Mouse (Mus musculus) MEL (cell line): Measurements from ENCODE around the gene Dpm2. TPM values are rescaled to one million over a fixed set of nuclear protein-coding genes. Genes with fewer than 3 reads are reported as not detected.

ENCODE experiments used
- DNase-seq: peaks from one replicate; pipeline ENCODE4 v3.0.0; 2011; ENCODE audit warnings: low read depth, low spot score
- H3K27ac ChIP-seq: 2 replicates; pipeline ENCODE4 v1.5.1; 2012; ENCODE audit warnings: low read depth, mild to moderate bottlenecking, control low read depth, low read length, moderate library complexity; ENCODE audit not compliant: control insufficient read depth
- H3K27me3 ChIP-seq, 2 experiments: fragments of 150-350 bp in 1 of 2; sonication (generic) in 1 of 2; 2 replicates each; pipeline ENCODE4 v1.6.1; 2012; ENCODE audit warnings: low read length in 2 of 2, mild to moderate bottlenecking in 2 of 2, improper control_type of control experiment in 1 of 2, moderate library complexity in 1 of 2; ENCODE audit not compliant: insufficient read depth in 2 of 2, control insufficient read depth in 1 of 2
- H3K36me3 ChIP-seq, 2 experiments: 2 replicates each; pipeline ENCODE4 v1.6.1; 2012 to 2014; ENCODE audit warnings: low read length in 2 of 2, improper control_type of control experiment in 1 of 2, inconsistent platforms in 1 of 2, mild to moderate bottlenecking in 1 of 2; ENCODE audit not compliant: insufficient read depth in 2 of 2, control insufficient read depth in 1 of 2
- H3K4me1 ChIP-seq, 2 experiments: fragments of 150-350 bp in 1 of 2; sonication (generic) in 1 of 2; 2 replicates each; pipeline ENCODE4 v1.6.1; 2012; ENCODE audit warnings: low read length in 2 of 2, improper control_type of control experiment in 1 of 2, mild to moderate bottlenecking in 1 of 2; ENCODE audit not compliant: insufficient read depth in 2 of 2, control insufficient read depth in 1 of 2
- H3K4me3 ChIP-seq, 2 experiments: fragments of 150-350 bp in 1 of 2; sonication (generic) in 1 of 2; 2 replicates each; pipeline ENCODE4 v1.5.1; 2012; ENCODE audit warnings: low read depth in 2 of 2, low read length in 2 of 2, mild to moderate bottlenecking in 2 of 2, moderate library complexity in 2 of 2, control low read depth in 1 of 2, improper control_type of control experiment in 1 of 2; ENCODE audit not compliant: control insufficient read depth in 1 of 2, insufficient read depth in 1 of 2
- H3K79me2 ChIP-seq: 2 replicates; pipeline ENCODE4 v1.6.1; 2012; ENCODE audit warnings: mild to moderate bottlenecking, low read length, moderate library complexity; ENCODE audit not compliant: control insufficient read depth, poor library complexity, insufficient read depth
- H3K9ac ChIP-seq: 2 replicates; pipeline ENCODE4 v1.6.1; 2012; ENCODE audit warnings: low read depth, mild to moderate bottlenecking, control low read depth, low read length, moderate library complexity; ENCODE audit not compliant: control insufficient read depth, poor library complexity, severe bottlenecking
- H3K9me3 ChIP-seq: fragments of 150-350 bp; sonication (generic); replicated peaks from 2 replicates; pipeline ENCODE4 v1.6.1; 2012; ENCODE audit warnings: mild to moderate bottlenecking, low read length, improper control_type of control experiment, moderate library complexity; ENCODE audit not compliant: insufficient read depth
- CHD1 ChIP-seq: IDR thresholded peaks from 2 replicates; pipeline ENCODE4 v1.6.1; 2012; ENCODE audit warnings: low read depth, mild to moderate bottlenecking, inconsistent platforms, low read length, improper control_type of control experiment
- E2F4 ChIP-seq: IDR thresholded peaks from 2 replicates; pipeline ENCODE4 v1.6.1; 2011; ENCODE audit warnings: low read depth, low read length, improper control_type of control experiment, borderline replicate concordance
- EP300 ChIP-seq, 2 experiments: IDR thresholded peaks; 2 replicates each; pipeline ENCODE4 v1.6.1; 2011; ENCODE audit warnings: improper control_type of control experiment in 2 of 2, low read length in 2 of 2, low read depth in 1 of 2, mild to moderate bottlenecking in 1 of 2
- ETS1 ChIP-seq: IDR thresholded peaks from 2 replicates; pipeline ENCODE4 v1.6.1; 2012; ENCODE audit warnings: low read depth, mild to moderate bottlenecking, inconsistent platforms, low read length, improper control_type of control experiment, moderate library complexity
- GABPA ChIP-seq: IDR thresholded peaks from 2 replicates; pipeline ENCODE4 v1.6.1; 2012; ENCODE audit warnings: low read depth, mild to moderate bottlenecking, inconsistent platforms, low read length, improper control_type of control experiment, moderate library complexity
- GATA1 ChIP-seq: IDR thresholded peaks from 2 replicates; pipeline ENCODE4 v1.6.1; 2011; ENCODE audit warnings: low read depth, low read length, improper control_type of control experiment
- HCFC1 ChIP-seq: IDR thresholded peaks from 2 replicates; pipeline ENCODE4 v1.6.1; 2012; ENCODE audit warnings: low read depth, mild to moderate bottlenecking, inconsistent platforms, low read length, improper control_type of control experiment, moderate library complexity
- JUND ChIP-seq: IDR thresholded peaks from 2 replicates; pipeline ENCODE4 v1.6.1; 2011; ENCODE audit warnings: low read depth, mild to moderate bottlenecking, improper control_type of control experiment, low read length
- KAT2A ChIP-seq: conservative IDR thresholded peaks from 2 replicates; pipeline ENCODE4 v1.6.1; 2012; ENCODE audit warnings: low read depth, low read length, improper control_type of control experiment, inconsistent platforms
- MAX ChIP-seq: IDR thresholded peaks from 2 replicates; pipeline ENCODE4 v1.6.1; 2011; ENCODE audit warnings: low read length, improper control_type of control experiment
- MAZ ChIP-seq: IDR thresholded peaks from 2 replicates; pipeline ENCODE4 v1.6.1; 2012; ENCODE audit warnings: low read depth, mild to moderate bottlenecking, inconsistent platforms, low read length, improper control_type of control experiment
- MXI1 ChIP-seq: IDR thresholded peaks from 2 replicates; pipeline ENCODE4 v1.6.1; 2011; ENCODE audit warnings: mild to moderate bottlenecking, low read depth, low read length, improper control_type of control experiment
- MYB ChIP-seq: IDR thresholded peaks from 2 replicates; pipeline ENCODE4 v1.6.1; 2011; ENCODE audit warnings: mild to moderate bottlenecking, low read depth, low read length, improper control_type of control experiment
- MYC ChIP-seq: IDR thresholded peaks from 2 replicates; pipeline ENCODE4 v1.6.1; 2011; ENCODE audit warnings: low read depth, mild to moderate bottlenecking, low read length, improper control_type of control experiment, moderate library complexity
- NRF1 ChIP-seq: IDR thresholded peaks from 2 replicates; pipeline ENCODE4 v1.6.1; 2014; ENCODE audit warnings: low read depth, mild to moderate bottlenecking, inconsistent platforms, low read length, improper control_type of control experiment, moderate library complexity; ENCODE audit not compliant: poor library complexity, insufficient read depth, severe bottlenecking
- POLR2AphosphoS2 ChIP-seq: IDR thresholded peaks from 2 replicates; pipeline ENCODE4 v1.6.1; 2011; ENCODE audit warnings: low read length, improper control_type of control experiment
- RAD21 ChIP-seq: IDR thresholded peaks from 2 replicates; pipeline ENCODE4 v1.6.1; 2011; ENCODE audit warnings: mild to moderate bottlenecking, low read depth, low read length, improper control_type of control experiment
- SIN3A ChIP-seq: IDR thresholded peaks from 2 replicates; pipeline ENCODE4 v1.6.1; 2012; ENCODE audit warnings: low read length, improper control_type of control experiment, inconsistent platforms
- TBP ChIP-seq: IDR thresholded peaks from 2 replicates; pipeline ENCODE4 v1.8.0; 2011; ENCODE audit warnings: low read depth, low read length, improper control_type of control experiment
- TCF12 ChIP-seq: IDR thresholded peaks from 2 replicates; pipeline ENCODE4 v1.6.1; 2014; ENCODE audit warnings: low read depth, mild to moderate bottlenecking, inconsistent platforms, low read length, improper control_type of control experiment, moderate library complexity
- UBTF ChIP-seq: IDR thresholded peaks from 2 replicates; pipeline ENCODE4 v1.6.1; 2012; ENCODE audit warnings: low read depth, mild to moderate bottlenecking, inconsistent platforms, low read length, improper control_type of control experiment, moderate library complexity, borderline replicate concordance; ENCODE audit not compliant: insufficient read depth
- USF1 ChIP-seq: IDR thresholded peaks from 2 replicates; pipeline ENCODE4 v1.6.1; 2014; ENCODE audit warnings: low read depth, mild to moderate bottlenecking, inconsistent platforms, low read length, improper control_type of control experiment, moderate library complexity
- ZC3H11A ChIP-seq: IDR thresholded peaks from 2 replicates; pipeline ENCODE4 v1.6.1; 2012; ENCODE audit warnings: low read depth, mild to moderate bottlenecking, inconsistent platforms, low read length, improper control_type of control experiment
- polyA plus RNA-seq, 2 experiments: library from polyadenylated mRNA; stranded (reverse) in 1 of 2; unstranded in 1 of 2; fragments of >175 nt in 1 of 2; fragments of >200 nt in 1 of 2; gene quantifications; 2 replicates each; pipeline versions ENCODE4 v1.2.1 to v1.2.4; 2012; ENCODE audit warnings: low replicate concordance in 2 of 2, low read depth in 1 of 2; ENCODE audit not compliant: insufficient read length in 2 of 2, insufficient read depth in 1 of 2, missing spikeins in 1 of 2
- total RNA-seq: library from RNA; depleted of rRNA; stranded (reverse); fragments of 300-350 nt; gene quantifications from 2 replicates; pipeline ENCODE4 v1.2.3, GENCODE M21; 2012

The Dpm2 gene
- total and polyA plus RNA-seq, 3 experiments = 45.8 to 109 TPM; not detected in 1

DNA sequence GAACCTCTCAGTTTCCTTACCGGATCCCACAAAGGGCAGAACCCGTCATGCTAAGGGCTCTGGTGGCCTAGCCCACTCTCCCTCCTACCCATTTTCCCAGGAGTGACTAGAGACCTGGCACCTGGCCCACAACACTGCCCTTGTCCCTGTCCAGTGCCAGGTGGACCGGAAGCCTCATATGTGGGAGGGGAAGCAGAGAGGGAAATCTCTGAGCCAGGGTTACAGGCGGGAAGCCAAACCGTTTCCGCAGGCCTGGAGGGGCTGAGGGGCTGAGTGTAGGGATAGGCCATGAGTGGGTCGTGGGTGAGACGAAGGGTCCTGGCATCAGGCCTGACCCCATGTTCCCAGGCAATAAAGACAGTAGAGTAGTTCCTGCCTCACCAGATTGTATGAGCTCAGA, 27.8 kb downstream of the Dpm2 start:
- Histone ChIP-seq H3K27me3 (no peaks in the 10 kb centered on the region), H3K9ac (no peak overlapping the region), H3K36me3 (peaks cover 0 to 5% of the 10 kb centered on the region in 2 experiments; a peak in 1 of 4 replicates), H3K9me3 (no peaks in the 10 kb centered on the region), H3K27ac (no peak overlapping the region), H3K79me2 (no peaks in the 10 kb centered on the region), H3K4me3 (no peak overlapping the region), H3K4me1 (peaks cover 0 to 3% of the 10 kb centered on the region in 2 experiments; a peak in 2 of 4 replicates)
- no peak for DNase-seq
- no peak for TF ChIP-seq GATA1
- no peak for TF ChIP-seq EP300 (IDR thresholded peaks at IDR 0.05; ENCODE audit: low read depth in 1 of 2, low read length in 2 of 2)
- TF ChIP-seq USF1 = no peak
- TF ChIP-seq NRF1 = no peak
- no peak for TF ChIP-seq TBP
- TF ChIP-seq SIN3A = no peak
- no peak for TF ChIP-seq RAD21
- TF ChIP-seq KAT2A = no peak
- no peak for TF ChIP-seq E2F4
- TF ChIP-seq CHD1 = no peak
- no peak for TF ChIP-seq GABPA
- no peak for TF ChIP-seq ETS1
- no peak for TF ChIP-seq TCF12
- no peak for TF ChIP-seq JUND

DNA sequence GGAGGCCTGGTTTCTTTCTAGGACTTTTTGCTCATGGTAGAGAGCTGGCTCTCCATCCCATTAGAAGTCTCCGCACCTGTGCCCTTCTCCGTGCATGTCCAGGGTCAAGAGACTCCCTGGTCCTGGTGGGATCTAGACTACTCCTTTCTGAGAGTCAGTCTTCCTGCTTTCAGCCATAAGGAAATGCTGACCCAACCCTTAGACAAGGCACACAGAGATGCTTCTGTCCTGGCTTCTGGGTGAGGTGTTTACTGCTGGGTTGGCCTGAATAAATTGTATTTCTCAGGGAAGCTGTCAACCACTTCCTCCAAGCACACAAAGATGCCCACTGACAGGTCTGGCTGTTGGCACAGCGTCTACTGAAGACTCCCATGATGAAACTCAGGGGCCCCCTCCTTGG, 28.8 kb downstream of the Dpm2 start, which contains the start of gene St6galnac6:
TSS of gene St6galnac6 (plus strand) at position 301 of the 400 bp plus-strand sequence.
- Histone ChIP-seq H3K36me3 (peaks cover 0 to 5% of the 10 kb centered on the region in 2 experiments; a peak in 1 of 4 replicates), H3K79me2 (no peaks in the 10 kb centered on the region), H3K9ac (no peak within 1 kb of the TSS), H3K27me3 (no peaks in the 10 kb centered on the region), H3K9me3 (no peaks in the 10 kb centered on the region), H3K4me1 (peaks cover 0 to 3% of the 10 kb centered on the region in 2 experiments; a peak in 2 of 4 replicates), H3K27ac (no peak within 1 kb of the TSS), H3K4me3 (no peak within 1 kb of the TSS)
- no peak for DNase-seq
- TF ChIP-seq MYB (no peak), USF1 (no peak), SIN3A (no peak), HCFC1 (no peak), MAZ (no peak), TBP (no peak), MXI1 (no peak), MAX (no peak), ETS1 (no peak), UBTF (no peak), TCF12 (no peak), E2F4 (no peak), JUND (no peak), POLR2AphosphoS2 (no peak), EP300 (IDR thresholded peaks at IDR 0.05; ENCODE audit: low read depth in 1 of 2, low read length in 2 of 2) (no peak), RAD21 (no peak), ZC3H11A (no peak), MYC (no peak)
